Mouse (Mus musculus) midbrain, embryonic 16.5 days (tissue): Measurements from ENCODE around the gene Pax9. TPM values are rescaled to one million over a fixed set of nuclear protein-coding genes. Genes with fewer than 3 reads are reported as not detected.

Experiments
- ATAC-seq: fragments of 200-750 bp; cut with Nextera tagmentation; 2 replicates; pipeline ENCODE4 v1.8.0; 2017; ENCODE audit warnings: moderate TSS enrichment
- H3K27ac ChIP-seq: fragments of 300-500 bp; sonication (generic); 2 replicates; pipeline ENCODE4 v1.5.1; 2014; ENCODE audit warnings: mild to moderate bottlenecking, low read length, mixed read lengths
- H3K27me3 ChIP-seq: fragments of 300-500 bp; sonication (generic); 2 replicates; pipeline ENCODE4 v1.6.1; 2014; ENCODE audit warnings: low read depth, low read length, mixed read lengths; ENCODE audit not compliant: control insufficient read depth, insufficient read depth
- H3K36me3 ChIP-seq: fragments of 300-500 bp; sonication (generic); 2 replicates; pipeline ENCODE4 v1.6.1; 2014; ENCODE audit warnings: mild to moderate bottlenecking, low read length, moderate library complexity, mixed read lengths; ENCODE audit not compliant: control insufficient read depth, insufficient read depth
- H3K4me1 ChIP-seq: fragments of 300-500 bp; sonication (generic); 2 replicates; pipeline ENCODE4 v1.6.1; 2014; ENCODE audit warnings: mild to moderate bottlenecking, low read length, mixed read lengths; ENCODE audit not compliant: control insufficient read depth, insufficient read depth
- H3K4me2 ChIP-seq: fragments of 300-500 bp; sonication (generic); 2 replicates; pipeline ENCODE4 v1.6.1; 2014; ENCODE audit warnings: mild to moderate bottlenecking, low read length, mixed read lengths
- H3K4me3 ChIP-seq: fragments of 300-500 bp; sonication (generic); 2 replicates; pipeline ENCODE4 v1.5.1; 2014; ENCODE audit warnings: low read depth, mild to moderate bottlenecking, low read length, moderate library complexity, mixed read lengths
- H3K9ac ChIP-seq: fragments of 300-500 bp; sonication (generic); 2 replicates; pipeline ENCODE4 v1.6.1; 2014; ENCODE audit warnings: low read depth, low read length, mixed read lengths
- H3K9me3 ChIP-seq: fragments of 300-500 bp; sonication (generic); replicated peaks from 2 replicates; pipeline ENCODE4 v1.6.1; 2014; ENCODE audit warnings: mild to moderate bottlenecking, low read length, mixed read lengths; ENCODE audit not compliant: control insufficient read depth, poor library complexity, severe bottlenecking
- WGBS: fragments of 180-500 bp; shearing (Covaris S2); extraction: QIAGEN DNeasy Blood & Tissue Kit; methylation state at CpG from one replicate; pipeline ENCODE4 v1.1.7; 2014; 5-methylcytosine and 5-hydroxymethylcytosine counted together
- polyA plus RNA-seq: library from polyadenylated mRNA; unstranded; fragments of >200 nt; fragmentation: Nextera tagmentation; extraction: Ambion mirVana; gene quantifications from 2 replicates; pipeline ENCODE4 v1.2.1, GENCODE M21; 2015

Pax9 gene
- not detected in 2 replicates for polyA plus RNA-seq

DNA sequence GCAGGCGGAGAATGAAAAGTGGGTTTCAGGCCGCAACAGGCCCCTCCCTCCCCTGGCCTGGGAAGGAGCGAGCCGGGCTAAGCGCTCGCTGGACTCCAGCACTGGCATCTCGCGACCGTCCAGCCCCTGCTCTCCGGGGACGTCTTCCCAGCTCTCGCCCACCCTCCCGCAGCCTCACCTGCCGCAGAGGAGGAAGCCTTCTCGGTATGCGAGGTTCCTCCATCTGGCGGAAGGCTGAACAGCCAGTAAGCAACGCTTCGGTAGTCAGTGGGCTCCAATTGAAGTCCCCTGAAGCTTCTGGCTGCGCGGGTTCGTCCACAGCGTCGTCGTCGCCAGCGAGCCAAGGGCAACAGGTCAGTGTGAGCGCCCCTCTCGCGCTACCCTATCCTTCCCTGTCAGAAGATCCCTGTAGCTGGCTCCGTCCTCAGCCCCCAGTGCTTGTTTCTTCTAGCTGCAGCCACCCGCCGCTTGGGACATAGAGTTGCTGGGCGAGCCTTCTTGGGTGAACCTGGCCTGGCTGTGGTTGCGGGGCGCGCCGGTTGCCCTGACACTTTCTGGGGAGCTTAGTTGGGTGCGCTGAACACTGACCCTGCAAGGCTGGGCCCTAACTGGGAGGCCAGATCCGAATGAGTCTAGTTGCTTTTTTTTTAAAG lies at the start of gene Pax9:
Gene Pax9, plus strand, starts transcription at position 341 of the 653 bp plus-strand sequence.
- Histone ChIP-seq H3K27ac (no peak within 1 kb of the TSS), H3K4me2 (no peak within 1 kb of the TSS), H3K9me3 (no peaks in the 10 kb centered on the region; the same call in 1 of the 2 replicates), H3K36me3 (no peaks in the 10 kb centered on the region), H3K4me3 (no peak within 1 kb of the TSS), H3K9ac (no peak within 1 kb of the TSS), H3K4me1 (0 out of 2 replicates have a peak, but pooled peaks cover 3% of the 10 kb centered on the region), H3K27me3 (peaks cover 68% of the 10 kb centered on the region)
- under 1% methylated on average over 40 of the region's 40 CpGs for WGBS
- ATAC-seq = no peak

DNA sequence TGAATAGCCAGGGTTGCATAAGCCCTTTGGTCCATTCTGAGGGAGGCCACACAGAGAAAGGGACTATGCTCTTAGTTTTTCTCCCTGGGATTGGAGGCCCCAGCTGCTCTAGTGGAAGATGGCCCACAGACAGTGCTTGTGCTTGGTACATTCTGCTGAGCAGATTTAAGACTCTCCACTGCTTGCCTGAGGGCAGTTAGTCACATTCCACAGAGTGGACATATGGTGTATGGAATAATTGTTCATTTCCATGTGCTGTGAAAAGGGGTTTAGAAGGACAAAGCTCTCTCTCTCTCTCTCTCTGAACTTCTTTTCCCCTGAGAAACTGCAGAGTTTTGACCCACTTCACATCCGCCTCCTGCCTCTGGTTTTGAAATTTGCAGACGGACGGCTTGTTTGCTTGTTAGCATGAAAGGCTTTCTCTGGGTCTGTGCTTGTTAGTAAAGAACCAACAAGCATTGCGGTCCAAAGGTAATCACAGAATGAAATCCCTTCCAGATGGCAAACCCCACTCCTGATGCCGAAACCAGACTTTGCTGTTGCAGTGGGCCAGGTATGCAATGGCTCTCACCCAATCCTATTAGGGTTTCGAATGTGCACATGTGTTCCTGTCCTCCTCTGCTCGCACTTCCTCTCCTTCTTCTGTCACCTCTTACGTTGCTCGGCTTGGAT lies 22.0 kb upstream of the Pax9 start:
- H3K4me3 ChIP-seq = no peak overlapping the region
- H3K9ac ChIP-seq = no peak overlapping the region
- H3K9me3 ChIP-seq = no peaks in the 10 kb centered on the region
- no peak overlapping the region for H3K4me2 ChIP-seq
- no peaks in the 10 kb centered on the region for H3K4me1 ChIP-seq
- 70% methylated on average over 9 of the region's 9 CpGs for WGBS
- H3K27ac ChIP-seq = no peak overlapping the region
- no peak for ATAC-seq
- no peaks in the 10 kb centered on the region for H3K36me3 ChIP-seq
- H3K27me3 ChIP-seq = no peaks in the 10 kb centered on the region

DNA sequence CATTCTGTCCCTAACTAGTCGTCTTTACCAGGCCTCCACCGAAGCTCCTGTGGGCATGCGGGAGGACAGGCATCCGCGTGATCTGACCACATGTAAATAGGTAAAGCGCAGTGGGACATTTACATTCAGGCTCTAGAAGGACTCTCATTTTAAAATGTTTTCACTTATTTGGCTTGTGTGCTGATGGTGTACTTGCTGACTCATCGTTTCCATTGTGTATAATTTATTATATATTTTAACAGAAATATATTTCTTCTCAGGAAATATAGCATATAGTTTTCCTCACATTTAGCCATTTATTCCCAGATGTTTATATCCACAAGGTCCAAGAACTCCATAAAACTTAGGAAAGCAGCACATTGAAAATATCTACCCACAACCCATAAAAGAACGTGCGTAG lies 20.8 kb upstream of the Pax9 start:
- Histone ChIP-seq H3K9ac (no peak overlapping the region), H3K27me3 (no peaks in the 10 kb centered on the region), H3K4me3 (no peak overlapping the region), H3K36me3 (no peaks in the 10 kb centered on the region), H3K4me2 (no peak overlapping the region), H3K9me3 (no peaks in the 10 kb centered on the region), H3K4me1 (no peaks in the 10 kb centered on the region), H3K27ac (no peak overlapping the region)
- no peak for ATAC-seq
- 92% methylated on average over 9 of the region's 9 CpGs for WGBS

DNA sequence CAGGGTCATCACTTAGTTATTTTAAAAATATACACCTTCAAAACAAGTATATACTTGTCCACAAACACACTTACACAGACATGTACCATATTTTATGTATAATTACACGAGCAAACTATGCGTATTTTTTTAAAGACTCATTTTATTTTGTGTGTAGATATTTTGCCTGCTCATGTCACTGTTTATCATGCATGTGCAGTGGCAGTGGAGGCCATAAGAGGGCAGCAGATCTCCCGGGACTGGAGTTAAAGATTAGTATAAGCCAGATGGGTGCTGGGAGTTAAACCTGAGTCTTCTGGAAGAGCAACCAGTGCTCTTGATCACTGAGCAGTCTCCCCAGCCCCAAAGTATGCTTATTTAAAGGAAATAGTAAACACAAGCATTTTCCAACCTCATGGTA lies 16.8 kb upstream of the Pax9 start:
- H3K27me3 ChIP-seq = peaks cover 16% of the 10 kb centered on the region
- no peaks in the 10 kb centered on the region for H3K4me1 ChIP-seq
- no peaks in the 10 kb centered on the region for H3K9me3 ChIP-seq
- H3K36me3 ChIP-seq = no peaks in the 10 kb centered on the region
- WGBS = 39% methylated on average over 3 of the region's 3 CpGs
- no peak overlapping the region for H3K9ac ChIP-seq
- no peak overlapping the region for H3K4me2 ChIP-seq
- no peak overlapping the region for H3K27ac ChIP-seq
- no peak overlapping the region for H3K4me3 ChIP-seq
- no peak for ATAC-seq

DNA sequence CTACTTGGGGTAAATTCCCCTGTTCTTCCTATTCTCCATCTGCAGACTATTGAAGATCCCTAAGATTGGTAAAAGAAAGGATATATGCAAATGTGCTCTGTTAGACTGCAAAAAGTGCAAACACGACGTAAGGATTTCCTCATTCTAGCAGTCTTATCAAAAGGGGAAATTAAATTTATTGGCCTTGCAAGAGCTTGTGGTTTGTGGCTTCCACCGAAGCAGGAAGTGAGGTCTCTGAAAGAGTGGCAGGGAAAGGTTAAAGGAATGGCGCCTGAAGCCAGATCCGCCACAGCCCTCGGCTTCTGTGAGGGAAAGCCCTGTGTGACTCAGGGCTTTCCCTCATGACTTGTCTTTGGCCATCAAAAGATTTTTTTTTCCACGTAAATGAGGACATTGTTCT lies 13.9 kb upstream of the Pax9 start:
- no peak for ATAC-seq
- WGBS = 73% methylated on average over 7 of the region's 7 CpGs
- peaks cover 9% of the 10 kb centered on the region for H3K4me1 ChIP-seq
- H3K27ac ChIP-seq = no peak overlapping the region
- H3K27me3 ChIP-seq = peaks cover 44% of the 10 kb centered on the region
- H3K9ac ChIP-seq = no peak overlapping the region
- H3K36me3 ChIP-seq = no peaks in the 10 kb centered on the region
- no peak overlapping the region for H3K4me2 ChIP-seq
- H3K4me3 ChIP-seq = no peak overlapping the region
- H3K9me3 ChIP-seq = no peaks in the 10 kb centered on the region

- peaks cover 76% of the 10 kb centered on the region for H3K27me3 ChIP-seq
- ATAC-seq = peak; percentile 76
- H3K27ac ChIP-seq = no peak overlapping the region
- H3K4me3 ChIP-seq = peak overlapping the region; percentile 33
- H3K4me1 ChIP-seq = peaks cover 9% of the 10 kb centered on the region
- H3K4me2 ChIP-seq = peak overlapping the region; percentile 57
- H3K9ac ChIP-seq = 0 out of 2 replicates have a peak overlapping the region, but pooled peaks have one; percentile 21
- no peaks in the 10 kb centered on the region for H3K36me3 ChIP-seq
- H3K9me3 ChIP-seq = no peaks in the 10 kb centered on the region
- WGBS = under 1% methylated on average over 38 of the region's 38 CpGs
Observed at GRCm38 (mm10) chr12:56681096-56681811, 10.3 kb upstream of the Pax9 start.

DNA sequence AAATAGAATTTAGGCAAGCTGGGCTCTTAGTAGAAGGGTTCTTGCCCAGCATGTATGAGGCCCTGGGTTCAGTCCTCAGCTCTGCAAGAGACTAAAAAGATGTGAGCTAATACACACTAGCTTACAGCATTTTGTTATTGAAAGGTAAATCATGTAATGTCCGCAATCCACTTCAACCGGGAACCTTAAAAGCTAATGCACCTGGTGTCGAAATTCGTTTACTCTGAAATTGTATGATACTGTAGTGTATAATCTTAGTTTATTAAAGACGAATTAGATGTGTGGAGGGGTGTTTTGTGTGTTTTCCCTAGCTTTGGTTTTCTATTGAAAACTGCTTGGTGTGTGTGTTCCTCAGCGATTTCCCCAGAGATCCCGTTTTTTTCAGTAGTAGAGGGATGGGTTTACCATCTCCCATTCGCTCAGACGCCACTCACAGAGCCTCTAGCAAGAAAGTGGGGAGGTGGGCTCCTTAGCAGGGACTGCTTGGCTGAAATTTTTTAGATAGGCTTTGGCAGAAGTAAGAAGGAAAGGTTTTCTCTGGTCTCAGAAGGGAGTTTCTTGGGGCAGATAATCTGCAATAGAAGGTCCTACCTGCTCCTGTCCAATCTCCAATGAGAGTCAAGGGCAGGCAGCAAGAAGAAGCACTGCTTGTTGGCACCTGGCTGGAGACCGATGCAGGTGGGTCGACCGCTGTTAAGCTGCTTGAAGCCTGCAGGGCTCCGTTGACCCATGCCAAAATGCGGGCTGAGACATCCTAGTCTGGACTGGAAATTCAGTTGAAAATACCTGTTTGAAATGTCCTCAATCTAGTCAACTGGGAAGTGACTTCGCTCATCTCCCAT lies 3.7 kb upstream of the Pax9 start:
- H3K36me3 ChIP-seq = no peaks in the 10 kb centered on the region
- no peaks in the 10 kb centered on the region for H3K4me1 ChIP-seq
- WGBS = 4% methylated on average over 15 of the region's 15 CpGs
- H3K27ac ChIP-seq = no peak overlapping the region
- no peak overlapping the region for H3K9ac ChIP-seq
- no peak for ATAC-seq
- H3K27me3 ChIP-seq = peaks cover 71% of the 10 kb centered on the region
- no peak overlapping the region for H3K4me3 ChIP-seq
- H3K4me2 ChIP-seq = no peak overlapping the region
- no peaks in the 10 kb centered on the region; the same call in 1 of the 2 replicates for H3K9me3 ChIP-seq

DNA sequence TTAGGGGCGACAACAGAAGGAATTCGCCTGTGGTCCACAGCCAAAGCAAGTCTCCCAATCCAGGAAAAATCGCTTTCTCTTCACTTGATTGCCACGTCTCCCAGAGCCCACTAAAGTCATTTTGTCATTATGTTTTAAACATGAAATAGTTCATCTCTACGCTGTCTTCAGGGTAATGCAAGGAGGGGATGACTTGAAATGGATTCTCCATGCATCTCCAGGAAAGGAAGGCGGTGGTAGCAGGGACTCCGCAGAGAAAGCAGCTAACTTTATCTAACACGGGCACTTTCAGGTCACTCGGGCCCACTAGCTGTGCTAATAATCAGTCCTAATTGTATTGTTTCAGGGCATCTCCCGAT lies 3.1 kb upstream of the Pax9 start:
- Histone ChIP-seq H3K36me3 (no peaks in the 10 kb centered on the region), H3K4me2 (no peak overlapping the region), H3K27me3 (peaks cover 71% of the 10 kb centered on the region), H3K27ac (no peak overlapping the region), H3K4me3 (no peak overlapping the region), H3K4me1 (no peaks in the 10 kb centered on the region), H3K9ac (no peak overlapping the region), H3K9me3 (no peaks in the 10 kb centered on the region; the same call in 1 of the 2 replicates)
- ATAC-seq = no peak
- 2% methylated on average over 10 of the region's 10 CpGs for WGBS
